Mouse (Mus musculus) C3H10T1/2 (cell line): Measurements from ENCODE around the gene L3mbtl2. TPM values are rescaled to one million over a fixed set of nuclear protein-coding genes. Genes with fewer than 3 reads are reported as not detected.

Experiments used
- polyA plus RNA-seq, 2 experiments: library from polyadenylated mRNA; unstranded; fragments of >200 nt; fragmentation: generic; extraction: Trizol; gene quantifications; one replicate each; pipeline ENCODE4 v1.2.1; 2012; ENCODE audit warnings: missing spikeins in 2 of 2

Gene L3mbtl2
- polyA plus RNA-seq: 10 to 100 TPM; 14.6 TPM

DNA sequence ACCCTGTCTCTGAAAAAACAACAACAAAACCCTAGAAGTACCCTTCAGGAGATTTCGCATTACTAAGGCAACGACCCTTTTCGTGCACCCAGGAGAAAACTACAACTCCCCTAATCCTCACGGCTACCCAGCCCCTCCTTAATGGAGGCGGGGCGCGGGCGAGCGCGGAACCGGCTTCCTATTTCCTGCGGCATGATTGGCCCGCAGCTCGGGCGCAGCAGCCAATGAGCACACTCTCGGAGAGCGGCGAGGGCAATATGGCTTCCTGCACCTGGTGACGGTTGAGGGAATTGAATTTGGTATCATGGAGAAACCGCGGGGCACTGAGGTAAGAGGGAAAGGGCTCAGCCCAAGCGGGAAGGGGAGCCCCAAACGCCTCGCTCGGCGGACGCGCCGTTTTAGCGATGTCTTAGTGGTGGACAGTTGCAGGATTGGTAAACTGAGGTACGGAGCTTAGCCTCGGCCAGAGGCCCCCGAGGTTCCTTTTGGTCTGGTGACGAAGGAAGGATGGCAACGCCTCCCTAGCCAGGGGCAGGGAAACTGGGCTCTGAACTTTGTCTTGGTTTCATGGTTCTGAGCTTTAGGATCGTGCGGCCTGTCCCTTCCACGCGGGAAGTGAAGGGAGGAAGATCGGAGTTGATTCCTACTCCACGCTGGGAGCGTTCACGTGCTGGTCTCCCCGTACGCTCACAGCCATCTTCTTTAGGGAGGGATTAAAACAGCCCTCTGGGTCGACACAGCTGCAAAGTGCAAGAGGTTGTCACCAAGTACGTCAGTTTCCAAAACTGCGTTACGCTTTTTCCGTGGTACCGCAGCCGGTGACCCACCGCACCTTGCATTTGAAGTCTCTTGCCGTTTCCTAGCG is at the start of gene L3mbtl2:
Gene L3mbtl2 (plus strand): TSS at position 193 of the 865 bp plus-strand sequence.

DNA sequence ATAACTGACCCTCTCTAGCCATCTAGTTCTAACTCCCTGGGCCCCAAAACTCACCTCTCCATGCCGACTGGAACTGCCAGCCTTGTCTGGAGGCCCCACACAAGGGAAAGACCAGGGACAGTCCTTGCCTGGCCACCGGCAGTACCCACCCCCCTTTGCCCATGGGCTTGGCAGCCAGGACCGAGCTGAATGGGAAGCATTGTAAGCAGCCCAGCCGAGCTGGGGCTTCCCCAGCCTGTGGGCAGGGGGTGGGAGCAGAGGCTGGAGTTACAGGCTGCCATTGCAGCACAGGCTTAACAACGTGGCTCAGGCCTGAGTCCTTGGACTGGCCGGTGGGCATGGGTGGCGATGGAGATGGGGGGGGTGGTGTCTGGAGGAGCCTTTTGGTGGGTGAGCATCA is 33.5 kb downstream of the L3mbtl2 start, which contains the start of gene Chadl:
Gene Chadl (minus strand): TSS at position 113 of the 400 bp plus-strand sequence.

Other genes starting within 250 kb of the L3mbtl2 start
- 100 to 1,000 TPM; 239 to 465 TPM for gene Rbx1, start 197.6 kb upstream of the L3mbtl2 start, polyA plus RNA-seq
- 10 to 100 TPM in 1 of 2 experiments, 1 to 10 TPM in 1; 2.6 to 19.4 TPM for gene Ep300, start 78.5 kb upstream of the L3mbtl2 start, polyA plus RNA-seq
- 1 to 10 TPM in 1 of 2 experiments, under 1 TPM in 1; 0.32 to 6.5 TPM for gene Chadl, start 33.4 kb downstream of the L3mbtl2 start, polyA plus RNA-seq
- gene Zc3h7b, start 81.2 kb downstream of the L3mbtl2 start, polyA plus RNA-seq: 10 to 100 TPM; 14.3 to 57.3 TPM
- 100 to 1,000 TPM in 1 of 2 experiments, 10 to 100 TPM in 1; 95.4 to 107 TPM for gene Rangap1, start 81.6 kb downstream of the L3mbtl2 start, polyA plus RNA-seq
- 100 to 1,000 TPM in 1 of 2 experiments, 10 to 100 TPM in 1; 13.0 to 103 TPM for gene Tef, start 138.5 kb downstream of the L3mbtl2 start, polyA plus RNA-seq
- 10 to 100 TPM in 1 of 2 experiments, 1 to 10 TPM in 1; 4.6 to 27.0 TPM for gene Tob2, start 194.9 kb downstream of the L3mbtl2 start, polyA plus RNA-seq
- gene Phf5a, start 208.0 kb downstream of the L3mbtl2 start, polyA plus RNA-seq: 100 to 1,000 TPM in 1 of 2 experiments, 10 to 100 TPM in 1; 74.6 to 139 TPM
- gene Aco2, start 208.4 kb downstream of the L3mbtl2 start, polyA plus RNA-seq: 100 to 1,000 TPM; 146 to 306 TPM